Mouse (Mus musculus): ENCODE measurements around the gene Atxn7l1.

Atxn7l1 gene

GRCm38 (mm10) chr12:33313828-33314671, 166.6 kb downstream of the Atxn7l1 start:
- peak; percentile 71 for DNase-seq (ENCODE audit: low read depth, low spot score)
- Histone ChIP-seq H3K27me3 (ENCODE audit: control insufficient read depth, insufficient read depth, low read length, poor library complexity, severe bottlenecking) (no peaks in the 10 kb centered on the region), H3K36me3 (ENCODE audit: control insufficient read depth, insufficient read depth, low read length, poor library complexity, severe bottlenecking) (0 out of 2 replicates have a peak, but pooled peaks cover 2% of the 10 kb centered on the region)

GRCm38 (mm10) chr12:33314924-33315643, 167.6 kb downstream of the Atxn7l1 start:
- Histone ChIP-seq H3K36me3 (ENCODE audit: control insufficient read depth, insufficient read depth, low read length, poor library complexity, severe bottlenecking) (0 out of 2 replicates have a peak, but pooled peaks cover 2% of the 10 kb centered on the region), H3K27me3 (ENCODE audit: control insufficient read depth, insufficient read depth, low read length, poor library complexity, severe bottlenecking) (no peaks in the 10 kb centered on the region)
- DNase-seq (ENCODE audit: low read depth, low spot score) = peak; percentile 72

GRCm38 (mm10) chr12:33315804-33316203, 168.3 kb downstream of the Atxn7l1 start:
- peak; percentile 50 for DNase-seq (ENCODE audit: low read depth, low spot score)
- Histone ChIP-seq H3K27me3 (ENCODE audit: control insufficient read depth, insufficient read depth, low read length, poor library complexity, severe bottlenecking) (no peaks in the 10 kb centered on the region), H3K36me3 (ENCODE audit: control insufficient read depth, insufficient read depth, low read length, poor library complexity, severe bottlenecking) (0 out of 2 replicates have a peak, but pooled peaks cover 2% of the 10 kb centered on the region)

GRCm38 (mm10) chr12:33317792-33318530, 170.5 kb downstream of the Atxn7l1 start:
- Histone ChIP-seq H3K27me3 (ENCODE audit: control insufficient read depth, insufficient read depth, low read length, poor library complexity, severe bottlenecking) (no peaks in the 10 kb centered on the region), H3K36me3 (ENCODE audit: control insufficient read depth, insufficient read depth, low read length, poor library complexity, severe bottlenecking) (0 out of 2 replicates have a peak, but pooled peaks cover 2% of the 10 kb centered on the region)
- DNase-seq (ENCODE audit: low read depth, low spot score) = no peak

GRCm38 (mm10) chr12:33322547-33322946, 175.1 kb downstream of the Atxn7l1 start:
- DNase-seq (ENCODE audit: low read depth, low spot score) = peak; percentile 51
- Histone ChIP-seq H3K27me3 (ENCODE audit: control insufficient read depth, insufficient read depth, low read length, poor library complexity, severe bottlenecking) (no peaks in the 10 kb centered on the region), H3K36me3 (ENCODE audit: control insufficient read depth, insufficient read depth, low read length, poor library complexity, severe bottlenecking) (peaks cover 8% of the 10 kb centered on the region)

- no peak for DNase-seq (ENCODE audit: low read depth, low spot score)
- Histone ChIP-seq H3K36me3 (ENCODE audit: control insufficient read depth, insufficient read depth, low read length, poor library complexity, severe bottlenecking) (peaks cover 11% of the 10 kb centered on the region), H3K27me3 (ENCODE audit: control insufficient read depth, insufficient read depth, low read length, poor library complexity, severe bottlenecking) (no peaks in the 10 kb centered on the region)
Observed at GRCm38 (mm10) chr12:33323821-33324220, 176.3 kb downstream of the Atxn7l1 start.

GRCm38 (mm10) chr12:33325424-33325823, 177.9 kb downstream of the Atxn7l1 start:
- Histone ChIP-seq H3K27me3 (ENCODE audit: control insufficient read depth, insufficient read depth, low read length, poor library complexity, severe bottlenecking) (no peaks in the 10 kb centered on the region), H3K36me3 (ENCODE audit: control insufficient read depth, insufficient read depth, low read length, poor library complexity, severe bottlenecking) (peaks cover 11% of the 10 kb centered on the region)
- no peak for DNase-seq (ENCODE audit: low read depth, low spot score)

- Histone ChIP-seq H3K27me3 (ENCODE audit: control insufficient read depth, insufficient read depth, low read length, poor library complexity, severe bottlenecking) (no peaks in the 10 kb centered on the region), H3K36me3 (ENCODE audit: control insufficient read depth, insufficient read depth, low read length, poor library complexity, severe bottlenecking) (peaks cover 7% of the 10 kb centered on the region)
- DNase-seq (ENCODE audit: low read depth, low spot score) = no peak
Observed at GRCm38 (mm10) chr12:33332046-33332445, 184.6 kb downstream of the Atxn7l1 start.

- no peak for DNase-seq (ENCODE audit: low read depth, low spot score)
- Histone ChIP-seq H3K27me3 (ENCODE audit: control insufficient read depth, insufficient read depth, low read length, poor library complexity, severe bottlenecking) (no peaks in the 10 kb centered on the region), H3K36me3 (ENCODE audit: control insufficient read depth, insufficient read depth, low read length, poor library complexity, severe bottlenecking) (peaks cover 2% of the 10 kb centered on the region; the same call in 1 of the 2 replicates)
Observed at GRCm38 (mm10) chr12:33332796-33333195, 185.3 kb downstream of the Atxn7l1 start.

- H3K27me3 ChIP-seq (ENCODE audit: control insufficient read depth, insufficient read depth, low read length, poor library complexity, severe bottlenecking) = no peaks in the 10 kb centered on the region
Observed at GRCm38 (mm10) chr12:33333914-33334313, 186.4 kb downstream of the Atxn7l1 start.

GRCm38 (mm10) chr12:33334511-33334910, 187.0 kb downstream of the Atxn7l1 start:
- DNase-seq (ENCODE audit: low read depth, low spot score) = no peak
- no peaks in the 10 kb centered on the region for H3K27me3 ChIP-seq (ENCODE audit: control insufficient read depth, insufficient read depth, low read length, poor library complexity, severe bottlenecking)
- no peaks in the 10 kb centered on the region; the same call in 1 of the 2 replicates for H3K36me3 ChIP-seq (ENCODE audit: control insufficient read depth, insufficient read depth, low read length, poor library complexity, severe bottlenecking)

More at GRCm38 (mm10) chr12:33333914-33334313, 186.4 kb downstream of the Atxn7l1 start:
- no peaks in the 10 kb centered on the region; the same call in 1 of the 2 replicates for H3K36me3 ChIP-seq (ENCODE audit: control insufficient read depth, insufficient read depth, low read length, poor library complexity, severe bottlenecking)
- DNase-seq (ENCODE audit: low read depth, low spot score) = peak; percentile 87

GRCm38 (mm10) chr12:33334951-33335350, 187.5 kb downstream of the Atxn7l1 start:
- Histone ChIP-seq H3K36me3 (ENCODE audit: control insufficient read depth, insufficient read depth, low read length, poor library complexity, severe bottlenecking) (no peaks in the 10 kb centered on the region; the same call in 1 of the 2 replicates), H3K27me3 (ENCODE audit: control insufficient read depth, insufficient read depth, low read length, poor library complexity, severe bottlenecking) (no peaks in the 10 kb centered on the region)
- DNase-seq (ENCODE audit: low read depth, low spot score) = no peak

GRCm38 (mm10) chr12:33335410-33335809, 187.9 kb downstream of the Atxn7l1 start:
- Histone ChIP-seq H3K27me3 (ENCODE audit: control insufficient read depth, insufficient read depth, low read length, poor library complexity, severe bottlenecking) (no peaks in the 10 kb centered on the region), H3K36me3 (ENCODE audit: control insufficient read depth, insufficient read depth, low read length, poor library complexity, severe bottlenecking) (no peaks in the 10 kb centered on the region; the same call in 1 of the 2 replicates)
- no peak for DNase-seq (ENCODE audit: low read depth, low spot score)

GRCm38 (mm10) chr12:33336561-33337125, 189.2 kb downstream of the Atxn7l1 start:
- H3K27me3 ChIP-seq (ENCODE audit: control insufficient read depth, insufficient read depth, low read length, poor library complexity, severe bottlenecking) = no peaks in the 10 kb centered on the region
- H3K36me3 ChIP-seq (ENCODE audit: control insufficient read depth, insufficient read depth, low read length, poor library complexity, severe bottlenecking) = no peaks in the 10 kb centered on the region; the same call in 1 of the 2 replicates
- no peak for DNase-seq (ENCODE audit: low read depth, low spot score)
